Mouse (Mus musculus) gastrocnemius, adult 8-10 months (tissue): Measurements from ENCODE around the gene Trp53bp1. TPM values are rescaled to one million over a fixed set of nuclear protein-coding genes. Genes with fewer than 3 reads are reported as not detected.

Source experiments
- DNase-seq, 2 experiments: peaks; one replicate each; pipeline ENCODE4 v3.0.0; 2022; ENCODE audit warnings: low spot score in 2 of 2
- total RNA-seq, 4 experiments: library from RNA; stranded (reverse); gene quantifications; 2 replicates each; pipeline ENCODE4 v1.2.4; 2022

The Trp53bp1 gene
- total RNA-seq: 10 to 100 TPM; 16.4 to 33.0 (median 23.5) TPM

GRCm38 (mm10) chr2:121271236-121271927 lies at the start of gene Trp53bp1:
TSS of gene Trp53bp1 (minus strand) at chr2:121271407.
- peak; percentile 90 for DNase-seq

- DNase-seq: no peak
Measured at GRCm38 (mm10) chr2:121316278-121316677, 45.1 kb upstream of the Trp53bp1 start.

- DNase-seq: no peak
Measured at GRCm38 (mm10) chr2:121308997-121309416, 37.8 kb upstream of the Trp53bp1 start.

- DNase-seq: no peak
Measured at GRCm38 (mm10) chr2:121300036-121300435, 28.8 kb upstream of the Trp53bp1 start.

- DNase-seq: no peak
Measured at GRCm38 (mm10) chr2:121299471-121299870, 28.3 kb upstream of the Trp53bp1 start.

GRCm38 (mm10) chr2:121298131-121298530 lies 26.9 kb upstream of the Trp53bp1 start:
- DNase-seq: no peak

GRCm38 (mm10) chr2:121297701-121298100 lies 26.5 kb upstream of the Trp53bp1 start:
- DNase-seq: no peak

GRCm38 (mm10) chr2:121296754-121297231 lies 25.6 kb upstream of the Trp53bp1 start:
- no peak for DNase-seq

- DNase-seq: no peak
Measured at GRCm38 (mm10) chr2:121295608-121296571, 24.7 kb upstream of the Trp53bp1 start.

- DNase-seq: peak in 1 of 2 experiments; percentile 38
Measured at GRCm38 (mm10) chr2:121294753-121295607, 23.8 kb upstream of the Trp53bp1 start.

- peak; percentile 54 to 56 for DNase-seq
Measured at GRCm38 (mm10) chr2:121294182-121294581, 23.0 kb upstream of the Trp53bp1 start.

GRCm38 (mm10) chr2:121292316-121293013 lies 21.3 kb upstream of the Trp53bp1 start:
- DNase-seq: no peak

GRCm38 (mm10) chr2:121289730-121290540 lies 18.7 kb upstream of the Trp53bp1 start:
- DNase-seq: no peak

- DNase-seq: peak; percentile 66 to 79
Measured at GRCm38 (mm10) chr2:121288901-121289729, 17.9 kb upstream of the Trp53bp1 start, which contains the start of gene Map1a. TSS of gene Map1a (plus strand) at chr2:121289600.

GRCm38 (mm10) chr2:121287850-121288249 lies 16.6 kb upstream of the Trp53bp1 start:
- DNase-seq: no peak

GRCm38 (mm10) chr2:121271928-121272516 lies 815 bp upstream of the Trp53bp1 start:
- DNase-seq: no peak

- no peak for DNase-seq
Measured at GRCm38 (mm10) chr2:121270521-121271235, 529 bp downstream of the Trp53bp1 start.

GRCm38 (mm10) chr2:121268446-121268845 lies 2.8 kb downstream of the Trp53bp1 start:
- DNase-seq: no peak
